Mouse (Mus musculus) neural tube, embryonic 13.5 days (tissue): ENCODE measurements around the gene Odf4. TPM values are rescaled to one million over a fixed set of nuclear protein-coding genes. Genes with fewer than 3 reads are reported as not detected.

ENCODE experiments used
- ATAC-seq: fragments of 200-750 bp; cut with Nextera tagmentation; 2 replicates; pipeline ENCODE4 v1.8.0; 2017; ENCODE audit warnings: low read depth, mild to moderate bottlenecking, moderate TSS enrichment, moderate library complexity
- H3K27ac ChIP-seq: fragments of 300-500 bp; sonication (generic); replicated peaks from 2 replicates; pipeline ENCODE4 v1.5.1; 2015; ENCODE audit warnings: moderate library complexity, mild to moderate bottlenecking, inconsistent platforms
- H3K27me3 ChIP-seq: fragments of 300-500 bp; sonication (generic); 2 replicates; pipeline ENCODE4 v1.6.1; 2015; ENCODE audit warnings: mild to moderate bottlenecking, inconsistent platforms
- H3K36me3 ChIP-seq: fragments of 300-500 bp; sonication (generic); 2 replicates; pipeline ENCODE4 v1.6.1; 2015; ENCODE audit warnings: mild to moderate bottlenecking, inconsistent platforms
- H3K4me1 ChIP-seq: fragments of 300-500 bp; sonication (generic); replicated peaks from 2 replicates; pipeline ENCODE4 v1.6.1; 2015; ENCODE audit warnings: inconsistent platforms
- H3K4me2 ChIP-seq: fragments of 300-500 bp; sonication (generic); 2 replicates; pipeline ENCODE4 v1.6.1; 2015; ENCODE audit warnings: inconsistent platforms, mild to moderate bottlenecking, moderate library complexity
- H3K4me3 ChIP-seq: fragments of 300-500 bp; sonication (generic); 2 replicates; pipeline ENCODE4 v1.5.1; 2015; ENCODE audit warnings: mild to moderate bottlenecking, inconsistent platforms
- H3K9ac ChIP-seq: fragments of 300-500 bp; sonication (generic); 2 replicates; pipeline ENCODE4 v1.6.1; 2015; ENCODE audit warnings: moderate library complexity, mild to moderate bottlenecking, inconsistent platforms
- H3K9me3 ChIP-seq: fragments of 300-500 bp; sonication (generic); 2 replicates; pipeline ENCODE4 v1.6.1; 2016; ENCODE audit warnings: inconsistent platforms
- WGBS: fragments of 180-500 bp; shearing (Covaris S2); methylation state at CpG from one replicate; pipeline ENCODE4 v1.1.7; 2015; 5-methylcytosine and 5-hydroxymethylcytosine counted together
- polyA plus RNA-seq: library from polyadenylated mRNA; unstranded; fragments of >200 nt; fragmentation: Nextera tagmentation; extraction: Ambion mirVana; gene quantifications from 2 replicates; pipeline ENCODE4 v1.2.1, GENCODE M21; 2015

Gene Odf4
- polyA plus RNA-seq, 1 experiment from 2014 or later = 0.40 TPM

- no peak overlapping the region for H3K27ac ChIP-seq
- WGBS = 28% methylated on average over 31 of the region's 31 CpGs
- peak; percentile 60 for ATAC-seq
These were observed 26.1 kb downstream of the Odf4 start for GRCm38 (mm10) chr11:68900519-68901350.

GRCm38 (mm10) chr11:68899815-68900214, 27.1 kb downstream of the Odf4 start:
- Histone ChIP-seq H3K4me2 (no peak overlapping the region), H3K9ac (no peak overlapping the region), H3K4me1 (peaks cover 15% of the 10 kb centered on the region), H3K36me3 (peaks cover 22% of the 10 kb centered on the region), H3K27me3 (peaks cover 10% of the 10 kb centered on the region; the same call in 1 of the 2 replicates), H3K4me3 (no peak overlapping the region), H3K27ac (no peak overlapping the region), H3K9me3 (no peaks in the 10 kb centered on the region)
- no peak for ATAC-seq
- WGBS = 89% methylated on average over 8 of the region's 8 CpGs

More at GRCm38 (mm10) chr11:68900519-68901350, 26.1 kb downstream of the Odf4 start:
- Histone ChIP-seq H3K27me3 (peaks cover 10% of the 10 kb centered on the region; the same call in 1 of the 2 replicates), H3K36me3 (peaks cover 31% of the 10 kb centered on the region), H3K4me1 (peaks cover 15% of the 10 kb centered on the region), H3K4me3 (peak overlapping the region; percentile 72), H3K9me3 (no peaks in the 10 kb centered on the region), H3K9ac (peak overlapping the region; percentile 60), H3K4me2 (peak overlapping the region; percentile 69)

- Histone ChIP-seq H3K4me3 (no peak overlapping the region), H3K36me3 (peaks cover 12% of the 10 kb centered on the region), H3K27ac (no peak overlapping the region), H3K9me3 (no peaks in the 10 kb centered on the region), H3K27me3 (peaks cover 10% of the 10 kb centered on the region; the same call in 1 of the 2 replicates), H3K4me1 (peaks cover 15% of the 10 kb centered on the region), H3K9ac (no peak overlapping the region), H3K4me2 (no peak overlapping the region)
- ATAC-seq = no peak
- 91% methylated on average over 6 of the region's 6 CpGs for WGBS
These were observed 28.1 kb downstream of the Odf4 start for GRCm38 (mm10) chr11:68898790-68899189.

GRCm38 (mm10) chr11:68897838-68898237, 29.0 kb downstream of the Odf4 start:
- Histone ChIP-seq H3K27me3 (peaks cover 10% of the 10 kb centered on the region; the same call in 1 of the 2 replicates), H3K4me2 (no peak overlapping the region), H3K36me3 (peaks cover 2% of the 10 kb centered on the region), H3K4me1 (peaks cover 11% of the 10 kb centered on the region), H3K4me3 (no peak overlapping the region), H3K9ac (no peak overlapping the region), H3K27ac (no peak overlapping the region), H3K9me3 (no peaks in the 10 kb centered on the region)
- 78% methylated on average over 6 of the region's 6 CpGs for WGBS
- no peak for ATAC-seq

GRCm38 (mm10) chr11:68897120-68897519, 29.8 kb downstream of the Odf4 start:
- Histone ChIP-seq H3K27me3 (peaks cover 10% of the 10 kb centered on the region; the same call in 1 of the 2 replicates), H3K9me3 (no peaks in the 10 kb centered on the region), H3K9ac (no peak overlapping the region), H3K4me2 (no peak overlapping the region), H3K4me1 (peaks cover 5% of the 10 kb centered on the region), H3K27ac (no peak overlapping the region), H3K36me3 (no peaks in the 10 kb centered on the region), H3K4me3 (no peak overlapping the region)
- no peak for ATAC-seq
- 45% methylated on average over 4 of the region's 4 CpGs for WGBS

GRCm38 (mm10) chr11:68896247-68896646, 30.6 kb downstream of the Odf4 start:
- Histone ChIP-seq H3K4me2 (no peak overlapping the region), H3K27ac (no peak overlapping the region), H3K27me3 (peaks cover 10% of the 10 kb centered on the region; the same call in 1 of the 2 replicates), H3K9ac (no peak overlapping the region), H3K4me1 (peaks cover 5% of the 10 kb centered on the region), H3K36me3 (no peaks in the 10 kb centered on the region), H3K9me3 (no peaks in the 10 kb centered on the region), H3K4me3 (no peak overlapping the region)
- no peak for ATAC-seq
- WGBS = 91% methylated on average over 5 of the region's 5 CpGs

- Histone ChIP-seq H3K27me3 (peaks cover 2% of the 10 kb centered on the region; the same call in 1 of the 2 replicates), H3K9me3 (no peaks in the 10 kb centered on the region), H3K4me2 (no peak overlapping the region), H3K9ac (no peak overlapping the region), H3K27ac (no peak overlapping the region), H3K4me1 (no peaks in the 10 kb centered on the region), H3K36me3 (no peaks in the 10 kb centered on the region), H3K4me3 (no peak overlapping the region)
- WGBS = 77% methylated on average over 12 of the region's 12 CpGs
- ATAC-seq = no peak
These were observed 32.9 kb downstream of the Odf4 start for GRCm38 (mm10) chr11:68893911-68894464.

- WGBS = 78% methylated on average over 14 of the region's 15 CpGs
- no peak for ATAC-seq
- Histone ChIP-seq H3K4me3 (no peak overlapping the region), H3K27ac (no peak overlapping the region), H3K9ac (0 out of 2 replicates have a peak overlapping the region, but pooled peaks have one; percentile 17), H3K4me1 (no peaks in the 10 kb centered on the region), H3K36me3 (no peaks in the 10 kb centered on the region), H3K27me3 (no peaks in the 10 kb centered on the region), H3K4me2 (no peak overlapping the region), H3K9me3 (no peaks in the 10 kb centered on the region)
These were observed 34.5 kb downstream of the Odf4 start for GRCm38 (mm10) chr11:68892233-68892832.

GRCm38 (mm10) chr11:68891823-68892222, 35.1 kb downstream of the Odf4 start:
- no peaks in the 10 kb centered on the region for H3K4me1 ChIP-seq
- H3K27ac ChIP-seq = no peak overlapping the region
- no peak overlapping the region for H3K9ac ChIP-seq
- WGBS = 85% methylated on average over 5 of the region's 5 CpGs
- H3K36me3 ChIP-seq = no peaks in the 10 kb centered on the region
- no peak for ATAC-seq
- H3K9me3 ChIP-seq = no peaks in the 10 kb centered on the region
- H3K4me3 ChIP-seq = no peak overlapping the region
- H3K27me3 ChIP-seq = no peaks in the 10 kb centered on the region
- H3K4me2 ChIP-seq = no peak overlapping the region

GRCm38 (mm10) chr11:68890625-68891024, 36.3 kb downstream of the Odf4 start:
- Histone ChIP-seq H3K27me3 (no peaks in the 10 kb centered on the region), H3K9ac (no peak overlapping the region), H3K27ac (no peak overlapping the region), H3K9me3 (no peaks in the 10 kb centered on the region), H3K4me2 (no peak overlapping the region), H3K4me1 (no peaks in the 10 kb centered on the region), H3K4me3 (no peak overlapping the region), H3K36me3 (no peaks in the 10 kb centered on the region)
- no peak for ATAC-seq
- 39% methylated on average over 2 of the region's 2 CpGs for WGBS

- no peak overlapping the region for H3K4me3 ChIP-seq
- 87% methylated on average over 2 of the region's 2 CpGs for WGBS
- no peaks in the 10 kb centered on the region for H3K4me1 ChIP-seq
- no peak overlapping the region for H3K27ac ChIP-seq
- no peak overlapping the region for H3K4me2 ChIP-seq
- no peak overlapping the region for H3K9ac ChIP-seq
- no peak for ATAC-seq
- no peaks in the 10 kb centered on the region for H3K27me3 ChIP-seq
- no peaks in the 10 kb centered on the region for H3K9me3 ChIP-seq
- H3K36me3 ChIP-seq = no peaks in the 10 kb centered on the region
These were observed 38.2 kb downstream of the Odf4 start for GRCm38 (mm10) chr11:68888653-68889052.

- no peak for ATAC-seq
- Histone ChIP-seq H3K9ac (no peak within 1 kb of the TSS), H3K4me2 (no peak within 1 kb of the TSS), H3K4me1 (no peaks in the 10 kb centered on the region), H3K9me3 (no peaks in the 10 kb centered on the region), H3K27me3 (no peaks in the 10 kb centered on the region), H3K4me3 (no peak within 1 kb of the TSS), H3K36me3 (no peaks in the 10 kb centered on the region), H3K27ac (no peak within 1 kb of the TSS)
- WGBS = 39% methylated on average over 6 of the region's 6 CpGs
These were observed 38.6 kb downstream of the Odf4 start, which contains the start of gene Rnf222 for GRCm38 (mm10) chr11:68888253-68888652. Gene Rnf222, plus strand, starts transcription at chr11:68888553.
